In genomic region chr13:114455788-114456187, GRCm38 (mm10) we compare ENCODE assay signal across 8 mouse cellular contexts. TPM values are rescaled to one million over a fixed set of nuclear protein-coding genes. Genes with fewer than 3 reads are reported as not detected.
DNase-seq lines count a peak whose midpoint lies in the region; ATAC-seq and TF ChIP-seq lines count a peak whose summit lies in the region.

No protein-coding gene starts in this region.

- peak overlapping the region; percentile 98 for H3K4me2 ChIP-seq in heart, postnatal 0 days (ENCODE audit: low read depth, low read length)
- H3K4me2 ChIP-seq in embryonic facial prominence, embryonic 14.5 days (ENCODE audit: low read depth, low read length), result peak overlapping the region; percentile 98
- H3K4me2 ChIP-seq in hindbrain, embryonic 16.5 days (ENCODE audit: low read length), result peak overlapping the region; percentile 50
- H3K4me2 ChIP-seq in midbrain, embryonic 15.5 days, result peak overlapping the region; percentile 100

- H3K36me3 ChIP-seq in heart, postnatal 0 days (replicated peaks; ENCODE audit: control insufficient read depth, insufficient read depth, low read length), result no peaks in the 10 kb centered on the region
- peaks cover 7% of the 10 kb centered on the region; the same call in 1 of the 2 replicates for H3K36me3 ChIP-seq in embryonic facial prominence, embryonic 14.5 days (ENCODE audit: control insufficient read depth, insufficient read depth, low read length)
- no peaks in the 10 kb centered on the region for H3K36me3 ChIP-seq in hindbrain, embryonic 16.5 days (ENCODE audit: control insufficient read depth, insufficient read depth, low read length)
- H3K36me3 ChIP-seq in midbrain, embryonic 15.5 days (replicated peaks), result no peaks in the 10 kb centered on the region

- TF ChIP-seq CTCF in heart, postnatal 0 days (IDR thresholded peaks at IDR 0.05; ENCODE audit: low read depth), result no peak
- no peak for TF ChIP-seq CTCF in cerebellum, adult 2 months (IDR thresholded peaks at IDR 0.05; ENCODE audit: borderline replicate concordance, insufficient read depth, low read depth, low read length)

- no peak for TF ChIP-seq POLR2A in cerebellum, adult 2 months (IDR thresholded peaks at IDR 0.05; ENCODE audit: borderline replicate concordance, insufficient read depth, low read length)

- intact Hi-C loops in heart, postnatal 25 days (cut with DNase I), result loop anchor here (10.0 kb wide), 1 partner anchor 171 kb away; no protein-coding TSS in a partner anchor

- H3K9ac ChIP-seq in heart, postnatal 0 days (replicated peaks; ENCODE audit: low read depth, low read length), result no peak overlapping the region
- no peak overlapping the region; the same call in 1 of the 2 replicates for H3K9ac ChIP-seq in embryonic facial prominence, embryonic 14.5 days (ENCODE audit: low read depth, low read length)
- H3K9ac ChIP-seq in hindbrain, embryonic 16.5 days (ENCODE audit: low read depth, low read length), result no peak overlapping the region
- H3K9ac ChIP-seq in midbrain, embryonic 15.5 days, result no peak overlapping the region

- peaks cover 55% of the 10 kb centered on the region for H3K27me3 ChIP-seq in heart, postnatal 0 days (ENCODE audit: control insufficient read depth, insufficient read depth, low read length)
- peaks cover 36% of the 10 kb centered on the region for H3K27me3 ChIP-seq in embryonic facial prominence, embryonic 14.5 days (replicated peaks; ENCODE audit: control insufficient read depth, insufficient read depth, low read length)
- peaks cover 15% of the 10 kb centered on the region for H3K27me3 ChIP-seq in hindbrain, embryonic 16.5 days (replicated peaks; ENCODE audit: control insufficient read depth, insufficient read depth, low read length)
- 0 out of 2 replicates have a peak, but pooled peaks cover 5% of the 10 kb centered on the region for H3K27me3 ChIP-seq in midbrain, embryonic 15.5 days (replicated peaks)
- peaks cover 16% of the 10 kb centered on the region; the same call in 1 of the 2 replicates for H3K27me3 ChIP-seq in cerebellum, adult 2 months (ENCODE audit: control insufficient read depth, insufficient read depth, low read length)

- H3K4me3 ChIP-seq in heart, postnatal 0 days (ENCODE audit: low read depth, low read length), result peak overlapping the region; percentile 67
- H3K4me3 ChIP-seq in embryonic facial prominence, embryonic 14.5 days (ENCODE audit: low read depth, low read length), result peak overlapping the region; percentile 64
- H3K4me3 ChIP-seq in hindbrain, embryonic 16.5 days (ENCODE audit: low read length), result peak overlapping the region; percentile 49
- H3K4me3 ChIP-seq in midbrain, embryonic 15.5 days, result peak overlapping the region; percentile 59
- H3K4me3 ChIP-seq in cerebellum, adult 2 months (replicated peaks; ENCODE audit: insufficient read depth, low read depth, low read length), result no peak overlapping the region

- peaks cover 8% of the 10 kb centered on the region; the same call in 1 of the 2 replicates for H3K4me1 ChIP-seq in heart, postnatal 0 days (ENCODE audit: control insufficient read depth, insufficient read depth)
- H3K4me1 ChIP-seq in embryonic facial prominence, embryonic 14.5 days (ENCODE audit: control insufficient read depth, insufficient read depth, low read length), result peaks cover 10% of the 10 kb centered on the region
- peaks cover 17% of the 10 kb centered on the region for H3K4me1 ChIP-seq in hindbrain, embryonic 16.5 days (ENCODE audit: control insufficient read depth, insufficient read depth, low read depth, low read length)
- H3K4me1 ChIP-seq in midbrain, embryonic 15.5 days, result peaks cover 41% of the 10 kb centered on the region
- peaks cover 5% of the 10 kb centered on the region; the same call in 1 of the 2 replicates for H3K4me1 ChIP-seq in cerebellum, adult 2 months (ENCODE audit: control insufficient read depth, insufficient read depth, low read length)

- no peak for DNase-seq in heart, postnatal 0 days (ENCODE audit: low spot score)
- DNase-seq in heart, postnatal 25 days (ENCODE audit: low spot score), result no peak
- DNase-seq in embryonic facial prominence, embryonic 14.5 days (ENCODE audit: low spot score), result no peak
- no peak for DNase-seq in ovary, adult 18-20 months (ENCODE audit: low spot score)
- no peak for DNase-seq in thymus, postnatal 25 days
- no peak for DNase-seq in cerebellum, adult 2 months

- WGBS in heart, postnatal 0 days, result 55% methylated on average over 13 of the region's 13 CpGs
- WGBS in embryonic facial prominence, embryonic 14.5 days, result 27% methylated on average over 13 of the region's 13 CpGs
- 35% methylated on average over 13 of the region's 13 CpGs for WGBS in hindbrain, embryonic 16.5 days
- 20% methylated on average over 13 of the region's 13 CpGs for WGBS in midbrain, embryonic 15.5 days
- WGBS in cerebellum, adult 2 months, result 35% methylated on average over 13 of the region's 13 CpGs

- no peak for TF ChIP-seq EP300 in heart, postnatal 0 days (IDR thresholded peaks at IDR 0.05; ENCODE audit: low read depth)

- ATAC-seq in heart, postnatal 0 days (ENCODE audit: insufficient read depth, low read depth), result no peak
- ATAC-seq in embryonic facial prominence, embryonic 14.5 days (ENCODE audit: low read depth), result no peak
- no peak for ATAC-seq in hindbrain, embryonic 16.5 days
- ATAC-seq in midbrain, embryonic 15.5 days (replicated peaks), result no peak

- H3K9me3 ChIP-seq in heart, postnatal 0 days (replicated peaks; ENCODE audit: control insufficient read depth, low read length), result no peaks in the 10 kb centered on the region
- no peaks in the 10 kb centered on the region for H3K9me3 ChIP-seq in embryonic facial prominence, embryonic 14.5 days (ENCODE audit: control insufficient read depth, low read length)
- 0 out of 2 replicates have a peak, but pooled peaks cover under 1% of the 10 kb centered on the region for H3K9me3 ChIP-seq in hindbrain, embryonic 16.5 days (ENCODE audit: control insufficient read depth, low read length)
- no peaks in the 10 kb centered on the region for H3K9me3 ChIP-seq in midbrain, embryonic 15.5 days

- H3K27ac ChIP-seq in heart, postnatal 0 days (ENCODE audit: low read depth), result no peak overlapping the region
- no peak overlapping the region for H3K27ac ChIP-seq in embryonic facial prominence, embryonic 14.5 days (replicated peaks; ENCODE audit: low read depth, low read length)
- H3K27ac ChIP-seq in hindbrain, embryonic 16.5 days (ENCODE audit: low read depth, low read length), result no peak overlapping the region
- no peak overlapping the region for H3K27ac ChIP-seq in midbrain, embryonic 15.5 days
- no peak overlapping the region for H3K27ac ChIP-seq in cerebellum, adult 2 months (ENCODE audit: insufficient read depth, low read length)

RNA-seq across cellular contexts. Expression of gene Fst, which starts 3.0 kb away (rescaled TPM):
- 1.2 and 3.3 TPM in 2 replicates for total RNA-seq in heart, postnatal 0 days (2014; rRNA removed; ENCODE audit: low replicate concordance)
- 0.66 and 1.0 TPM in 2 replicates for polyA plus RNA-seq in heart, postnatal 0 days (2015; fragmentation: Nextera tagmentation; extraction: Ambion mirVana)
- total RNA-seq in heart, postnatal 25 days (2021), result 1 to 10 TPM in 1 of 2 experiments, under 1 TPM in 1; 0.57 to 1.1 TPM
- polyA plus RNA-seq in embryonic facial prominence, embryonic 14.5 days (2014; fragmentation: Nextera tagmentation; extraction: Ambion mirVana), result 47.2 and 57.5 TPM in 2 replicates
- polyA plus RNA-seq in hindbrain, embryonic 16.5 days (2015; fragmentation: Nextera tagmentation; extraction: Ambion mirVana), result 3.4 and 5.6 TPM in 2 replicates
- polyA plus RNA-seq in midbrain, embryonic 15.5 days (2015; fragmentation: Nextera tagmentation; extraction: Ambion mirVana), result 4.6 and 6.8 TPM in 2 replicates
- 0.30 and 0.79 TPM in 2 replicates for polyA plus RNA-seq in cerebellum, adult 2 months (2012; rRNA removed)

Comparison
In these comparisons a context has a peak if more than half of its experiments do, and no peak if none do; other contexts are left out.
1. H3K4me2 ChIP-seq: peak in every context shown above with its lines; median percentile 100 in midbrain, embryonic 15.5 days; 98 in heart, postnatal 0 days; 98 in embryonic facial prominence, embryonic 14.5 days; 50 in hindbrain, embryonic 16.5 days.